Mouse (Mus musculus) MEL (cell line): ENCODE results near the gene Lypla2. TPM values are rescaled to one million over a fixed set of nuclear protein-coding genes. Genes with fewer than 3 reads are reported as not detected.

Experiments used
- DNase-seq: peaks from one replicate; pipeline ENCODE4 v3.0.0; 2011; ENCODE audit warnings: low read depth, low spot score
- H3K27ac ChIP-seq: 2 replicates; pipeline ENCODE4 v1.5.1; 2012; ENCODE audit warnings: low read depth, mild to moderate bottlenecking, control low read depth, low read length, moderate library complexity; ENCODE audit not compliant: control insufficient read depth
- H3K27me3 ChIP-seq, 2 experiments: fragments of 150-350 bp in 1 of 2; sonication (generic) in 1 of 2; 2 replicates each; pipeline ENCODE4 v1.6.1; 2012; ENCODE audit warnings: low read length in 2 of 2, mild to moderate bottlenecking in 2 of 2, improper control_type of control experiment in 1 of 2, moderate library complexity in 1 of 2; ENCODE audit not compliant: insufficient read depth in 2 of 2, control insufficient read depth in 1 of 2
- H3K36me3 ChIP-seq, 2 experiments: 2 replicates each; pipeline ENCODE4 v1.6.1; 2012 to 2014; ENCODE audit warnings: low read length in 2 of 2, improper control_type of control experiment in 1 of 2, inconsistent platforms in 1 of 2, mild to moderate bottlenecking in 1 of 2; ENCODE audit not compliant: insufficient read depth in 2 of 2, control insufficient read depth in 1 of 2
- H3K4me1 ChIP-seq, 2 experiments: fragments of 150-350 bp in 1 of 2; sonication (generic) in 1 of 2; 2 replicates each; pipeline ENCODE4 v1.6.1; 2012; ENCODE audit warnings: low read length in 2 of 2, improper control_type of control experiment in 1 of 2, mild to moderate bottlenecking in 1 of 2; ENCODE audit not compliant: insufficient read depth in 2 of 2, control insufficient read depth in 1 of 2
- H3K4me3 ChIP-seq, 2 experiments: fragments of 150-350 bp in 1 of 2; sonication (generic) in 1 of 2; 2 replicates each; pipeline ENCODE4 v1.5.1; 2012; ENCODE audit warnings: low read depth in 2 of 2, low read length in 2 of 2, mild to moderate bottlenecking in 2 of 2, moderate library complexity in 2 of 2, control low read depth in 1 of 2, improper control_type of control experiment in 1 of 2; ENCODE audit not compliant: control insufficient read depth in 1 of 2, insufficient read depth in 1 of 2
- H3K79me2 ChIP-seq: 2 replicates; pipeline ENCODE4 v1.6.1; 2012; ENCODE audit warnings: mild to moderate bottlenecking, low read length, moderate library complexity; ENCODE audit not compliant: control insufficient read depth, poor library complexity, insufficient read depth
- H3K9ac ChIP-seq: 2 replicates; pipeline ENCODE4 v1.6.1; 2012; ENCODE audit warnings: low read depth, mild to moderate bottlenecking, control low read depth, low read length, moderate library complexity; ENCODE audit not compliant: control insufficient read depth, poor library complexity, severe bottlenecking
- H3K9me3 ChIP-seq: fragments of 150-350 bp; sonication (generic); replicated peaks from 2 replicates; pipeline ENCODE4 v1.6.1; 2012; ENCODE audit warnings: mild to moderate bottlenecking, low read length, improper control_type of control experiment, moderate library complexity; ENCODE audit not compliant: insufficient read depth
- BHLHE40 ChIP-seq: IDR thresholded peaks from 2 replicates; pipeline ENCODE4 v1.6.1; 2012; ENCODE audit warnings: low read depth, mild to moderate bottlenecking, inconsistent platforms, low read length, improper control_type of control experiment, borderline replicate concordance
- CHD1 ChIP-seq: IDR thresholded peaks from 2 replicates; pipeline ENCODE4 v1.6.1; 2012; ENCODE audit warnings: low read depth, mild to moderate bottlenecking, inconsistent platforms, low read length, improper control_type of control experiment
- CTCF ChIP-seq, 3 experiments: IDR thresholded peaks in 2 of 3; conservative IDR thresholded peaks in 1 of 3; 2 replicates each; pipeline ENCODE4 v1.5.1; 2011 to 2012; ENCODE audit warnings: low read length in 3 of 3, low read depth in 2 of 3, mild to moderate bottlenecking in 2 of 3, improper control_type of control experiment in 1 of 3, inconsistent platforms in 1 of 3, mixed read lengths in 1 of 3, moderate library complexity in 1 of 3; ENCODE audit not compliant: control insufficient read depth in 1 of 3, insufficient read depth in 1 of 3, poor library complexity in 1 of 3, severe bottlenecking in 1 of 3
- E2F4 ChIP-seq: IDR thresholded peaks from 2 replicates; pipeline ENCODE4 v1.6.1; 2011; ENCODE audit warnings: low read depth, low read length, improper control_type of control experiment, borderline replicate concordance
- EP300 ChIP-seq, 2 experiments: IDR thresholded peaks; 2 replicates each; pipeline ENCODE4 v1.6.1; 2011; ENCODE audit warnings: improper control_type of control experiment in 2 of 2, low read length in 2 of 2, low read depth in 1 of 2, mild to moderate bottlenecking in 1 of 2
- ETS1 ChIP-seq: IDR thresholded peaks from 2 replicates; pipeline ENCODE4 v1.6.1; 2012; ENCODE audit warnings: low read depth, mild to moderate bottlenecking, inconsistent platforms, low read length, improper control_type of control experiment, moderate library complexity
- GABPA ChIP-seq: IDR thresholded peaks from 2 replicates; pipeline ENCODE4 v1.6.1; 2012; ENCODE audit warnings: low read depth, mild to moderate bottlenecking, inconsistent platforms, low read length, improper control_type of control experiment, moderate library complexity
- GATA1 ChIP-seq: IDR thresholded peaks from 2 replicates; pipeline ENCODE4 v1.6.1; 2011; ENCODE audit warnings: low read depth, low read length, improper control_type of control experiment
- KAT2A ChIP-seq: conservative IDR thresholded peaks from 2 replicates; pipeline ENCODE4 v1.6.1; 2012; ENCODE audit warnings: low read depth, low read length, improper control_type of control experiment, inconsistent platforms
- MAFK ChIP-seq: IDR thresholded peaks from 2 replicates; pipeline ENCODE4 v1.6.1; 2011; ENCODE audit warnings: low read depth, mild to moderate bottlenecking, low read length, improper control_type of control experiment, borderline replicate concordance
- MAX ChIP-seq: IDR thresholded peaks from 2 replicates; pipeline ENCODE4 v1.6.1; 2011; ENCODE audit warnings: low read length, improper control_type of control experiment
- MAZ ChIP-seq: IDR thresholded peaks from 2 replicates; pipeline ENCODE4 v1.6.1; 2012; ENCODE audit warnings: low read depth, mild to moderate bottlenecking, inconsistent platforms, low read length, improper control_type of control experiment
- MEF2A ChIP-seq: IDR thresholded peaks from 2 replicates; pipeline ENCODE4 v1.6.1; 2014; ENCODE audit warnings: low read depth, mild to moderate bottlenecking, inconsistent platforms, low read length, improper control_type of control experiment; ENCODE audit not compliant: poor library complexity, insufficient replicate concordance, severe bottlenecking; ENCODE audit errors: extremely low read depth
- MXI1 ChIP-seq: IDR thresholded peaks from 2 replicates; pipeline ENCODE4 v1.6.1; 2011; ENCODE audit warnings: mild to moderate bottlenecking, low read depth, low read length, improper control_type of control experiment
- MYB ChIP-seq: IDR thresholded peaks from 2 replicates; pipeline ENCODE4 v1.6.1; 2011; ENCODE audit warnings: mild to moderate bottlenecking, low read depth, low read length, improper control_type of control experiment
- NELFE ChIP-seq: IDR thresholded peaks from 2 replicates; pipeline ENCODE4 v1.6.1; 2011; ENCODE audit warnings: low read depth, low read length, improper control_type of control experiment
- NRF1 ChIP-seq: IDR thresholded peaks from 2 replicates; pipeline ENCODE4 v1.6.1; 2014; ENCODE audit warnings: low read depth, mild to moderate bottlenecking, inconsistent platforms, low read length, improper control_type of control experiment, moderate library complexity; ENCODE audit not compliant: poor library complexity, insufficient read depth, severe bottlenecking
- POLR2A ChIP-seq, 2 experiments: IDR thresholded peaks; 2 replicates each; pipeline ENCODE4 v1.6.1; 2011 to 2012; ENCODE audit warnings: low read length in 2 of 2, mild to moderate bottlenecking in 2 of 2, control low read depth in 1 of 2, improper control_type of control experiment in 1 of 2, low read depth in 1 of 2, moderate library complexity in 1 of 2; ENCODE audit not compliant: control insufficient read depth in 1 of 2, insufficient read depth in 1 of 2, poor library complexity in 1 of 2
- POLR2AphosphoS2 ChIP-seq: IDR thresholded peaks from 2 replicates; pipeline ENCODE4 v1.6.1; 2011; ENCODE audit warnings: low read length, improper control_type of control experiment
- POLR2AphosphoS5 ChIP-seq: IDR thresholded peaks from 2 replicates; pipeline ENCODE4 v1.6.1; 2012; ENCODE audit warnings: low read depth, borderline replicate concordance, mild to moderate bottlenecking, inconsistent platforms, low read length, moderate library complexity, mixed read lengths
- SIN3A ChIP-seq: IDR thresholded peaks from 2 replicates; pipeline ENCODE4 v1.6.1; 2012; ENCODE audit warnings: low read length, improper control_type of control experiment, inconsistent platforms
- SMC3 ChIP-seq: IDR thresholded peaks from 2 replicates; pipeline ENCODE4 v1.6.1; 2011; ENCODE audit warnings: low read depth, low read length, improper control_type of control experiment
- TBP ChIP-seq: IDR thresholded peaks from 2 replicates; pipeline ENCODE4 v1.8.0; 2011; ENCODE audit warnings: low read depth, low read length, improper control_type of control experiment
- TCF12 ChIP-seq: IDR thresholded peaks from 2 replicates; pipeline ENCODE4 v1.6.1; 2014; ENCODE audit warnings: low read depth, mild to moderate bottlenecking, inconsistent platforms, low read length, improper control_type of control experiment, moderate library complexity
- UBTF ChIP-seq: IDR thresholded peaks from 2 replicates; pipeline ENCODE4 v1.6.1; 2012; ENCODE audit warnings: low read depth, mild to moderate bottlenecking, inconsistent platforms, low read length, improper control_type of control experiment, moderate library complexity, borderline replicate concordance; ENCODE audit not compliant: insufficient read depth
- USF1 ChIP-seq: IDR thresholded peaks from 2 replicates; pipeline ENCODE4 v1.6.1; 2014; ENCODE audit warnings: low read depth, mild to moderate bottlenecking, inconsistent platforms, low read length, improper control_type of control experiment, moderate library complexity
- ZMIZ1 ChIP-seq: IDR thresholded peaks from 2 replicates; pipeline ENCODE4 v1.6.1; 2012; ENCODE audit warnings: low read depth, mild to moderate bottlenecking, inconsistent platforms, low read length, improper control_type of control experiment, moderate library complexity
- ZNF384 ChIP-seq: IDR thresholded peaks from 2 replicates; pipeline ENCODE4 v1.6.1; 2012; ENCODE audit warnings: low read depth, mild to moderate bottlenecking, inconsistent platforms, low read length, improper control_type of control experiment
- polyA plus RNA-seq, 2 experiments: library from polyadenylated mRNA; stranded (reverse) in 1 of 2; unstranded in 1 of 2; fragments of >175 nt in 1 of 2; fragments of >200 nt in 1 of 2; gene quantifications; 2 replicates each; pipeline versions ENCODE4 v1.2.1 to v1.2.4; 2012; ENCODE audit warnings: low replicate concordance in 2 of 2, low read depth in 1 of 2; ENCODE audit not compliant: insufficient read length in 2 of 2, insufficient read depth in 1 of 2, missing spikeins in 1 of 2
- total RNA-seq: library from RNA; depleted of rRNA; stranded (reverse); fragments of 300-350 nt; gene quantifications from 2 replicates; pipeline ENCODE4 v1.2.3, GENCODE M21; 2012

The Lypla2 gene
- total and polyA plus RNA-seq, 3 experiments: 65.1 to 95.6 TPM; not detected in 1

- no peaks in the 10 kb centered on the region for H3K9me3 ChIP-seq
- peaks cover 7 to 12% of the 10 kb centered on the region in 2 experiments; a peak in 3 of 4 replicates for H3K4me1 ChIP-seq
- peak overlapping the region; percentile 73 for H3K9ac ChIP-seq
- no peaks in the 10 kb centered on the region for H3K27me3 ChIP-seq
- H3K4me3 ChIP-seq: peak overlapping the region; percentile 73 to 81
- H3K36me3 ChIP-seq: peaks cover 3 to 20% of the 10 kb centered on the region in 2 experiments
- TF ChIP-seq NRF1 (no peak), ETS1 (no peak), TCF12 (no peak), ZMIZ1 (no peak), CHD1 (0 out of 2 replicates have a peak, but pooled peaks have one; percentile 59), MEF2A (no peak), MAZ (peak; percentile 44; the same call in 1 of the 2 replicates), SIN3A (peak; percentile 11; the same call in 1 of the 2 replicates), MAFK (no peak), USF1 (no peak), MXI1 (peak; percentile 58; the same call in 1 of the 2 replicates), POLR2A (IDR thresholded peaks at IDR 0.05; ENCODE audit: control insufficient read depth in 1 of 2, insufficient read depth in 1 of 2, low read depth in 1 of 2, low read length in 2 of 2, poor library complexity in 1 of 2) (peak in 1 of 2 experiments; percentile 7; a peak in 2 of 4 replicates), KAT2A (no peak), UBTF (no peak), ZNF384 (no peak)
- peaks cover 17% of the 10 kb centered on the region for H3K79me2 ChIP-seq
- H3K27ac ChIP-seq: peak overlapping the region; percentile 43
- DNase-seq: peak; percentile 54
Measured at GRCm38 (mm10) chr4:135946659-135947301, 25.6 kb downstream of the Lypla2 start.

GRCm38 (mm10) chr4:135946278-135946658 lies 26.2 kb downstream of the Lypla2 start, which contains the start of gene Hmgcl:
Hmgcl (plus strand) TSS chr4:135946448.
- Histone ChIP-seq H3K27me3 (no peaks in the 10 kb centered on the region), H3K36me3 (peaks cover 3 to 20% of the 10 kb centered on the region in 2 experiments), H3K79me2 (peaks cover 17% of the 10 kb centered on the region), H3K27ac (peak within 1 kb of the TSS; percentile 43), H3K9ac (peak within 1 kb of the TSS; percentile 73), H3K9me3 (no peaks in the 10 kb centered on the region), H3K4me3 (peak within 1 kb of the TSS; percentile 73 to 81), H3K4me1 (peaks cover 7 to 12% of the 10 kb centered on the region in 2 experiments; a peak in 3 of 4 replicates)
- DNase-seq: peak; percentile 95
- TF ChIP-seq SMC3 (no peak), CTCF (IDR thresholded peaks at IDR 0.05 in 2 of 3, conservative IDR thresholded peaks at IDR 0.05 in 1 of 3; ENCODE audit: control insufficient read depth in 1 of 3, insufficient read depth in 1 of 3, low read depth in 2 of 3, low read length in 3 of 3, poor library complexity in 1 of 3, severe bottlenecking in 1 of 3) (no peak), POLR2AphosphoS2 (peak; percentile 70), ZMIZ1 (peak; percentile 66; the same call in 1 of the 2 replicates), NELFE (peak; percentile 67), ZNF384 (no peak), POLR2A (IDR thresholded peaks at IDR 0.05; ENCODE audit: control insufficient read depth in 1 of 2, insufficient read depth in 1 of 2, low read depth in 1 of 2, low read length in 2 of 2, poor library complexity in 1 of 2) (peak; percentile 75 to 76), MEF2A (no peak), MYB (no peak), TCF12 (peak; percentile 71), BHLHE40 (no peak), E2F4 (no peak), NRF1 (no peak), GATA1 (no peak), SIN3A (0 out of 2 replicates have a peak, but pooled peaks have one; percentile 70), GABPA (no peak), TBP (peak; percentile 86), POLR2AphosphoS5 (no peak; the same call in 1 of the 2 replicates), CHD1 (no peak), EP300 (IDR thresholded peaks at IDR 0.05; ENCODE audit: low read depth in 1 of 2, low read length in 2 of 2) (no peak), UBTF (no peak), KAT2A (no peak), MAX (peak; percentile 97)
